Mouse (Mus musculus) liver, embryonic 14.5 days (tissue): ENCODE data around the gene Cnn3.

Source experiments
- CTCF ChIP-seq: IDR thresholded peaks from 2 replicates; pipeline ENCODE4 v1.5.1; 2016; ENCODE audit warnings: antibody characterized with exemption, low read depth, control low read depth
- EP300 ChIP-seq: IDR thresholded peaks from 2 replicates; pipeline ENCODE4 v1.6.1; 2016; ENCODE audit warnings: antibody characterized with exemption, low read depth

DNA sequence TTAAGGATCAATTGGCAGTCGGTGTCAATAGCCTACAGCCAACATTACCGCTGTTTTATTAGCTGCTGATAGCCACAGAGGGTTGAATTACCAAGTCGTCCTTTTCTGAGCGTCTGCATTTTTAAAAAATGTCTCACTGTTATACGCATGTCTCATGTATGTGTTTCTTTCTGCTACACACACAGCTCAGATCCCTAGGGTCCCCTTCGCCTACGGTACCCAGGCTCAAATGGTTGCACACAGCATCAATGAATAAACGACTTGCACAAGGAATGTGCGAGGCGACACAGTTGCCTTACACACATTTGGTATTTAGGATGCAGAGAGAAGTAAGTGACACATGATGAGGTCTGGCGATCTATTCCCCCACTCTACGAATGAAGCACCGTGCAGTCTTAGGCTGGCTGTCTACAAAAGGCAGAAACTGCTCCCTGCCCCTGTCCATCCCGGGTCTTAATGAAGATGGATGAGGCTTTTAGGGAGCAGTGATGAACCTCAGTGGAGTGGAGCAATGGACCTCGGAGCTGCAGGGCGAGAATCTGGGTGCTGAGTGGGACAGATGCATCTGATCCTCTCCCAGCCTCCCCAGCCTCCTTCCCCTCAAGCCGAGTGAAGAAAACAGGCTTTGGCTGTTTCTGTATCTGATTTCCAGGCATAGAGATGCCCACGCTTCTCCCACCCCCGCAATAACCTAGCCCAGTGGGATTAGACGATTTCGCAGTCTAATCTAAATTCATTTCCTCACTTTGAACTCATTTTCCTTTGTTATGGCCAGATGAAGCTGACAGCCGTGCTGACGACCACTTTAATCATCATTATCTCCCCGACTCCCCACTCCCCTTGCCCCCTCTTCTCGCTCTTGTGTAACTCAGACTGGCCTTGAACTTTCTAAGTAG, 57.2 kb downstream of the Cnn3 start:
- TF ChIP-seq CTCF, result no peak
- no peak for TF ChIP-seq EP300
